Mouse (Mus musculus) small intestine, adult 2 months (tissue): ENCODE data around the gene Taar3.

Experiments
- CTCF ChIP-seq: fragments of 200-500 bp; IDR thresholded peaks from 2 replicates; pipeline ENCODE4 v1.5.1; 2012; ENCODE audit warnings: low read depth, mild to moderate bottlenecking, control low read depth, inconsistent platforms, low read length, moderate library complexity, mixed read lengths; ENCODE audit not compliant: insufficient replicate concordance, insufficient read length; ENCODE audit errors: extremely low read depth
- POLR2A ChIP-seq: fragments of 200-500 bp; IDR thresholded peaks from 2 replicates; pipeline ENCODE4 v1.6.1; 2012; ENCODE audit warnings: low read depth, mild to moderate bottlenecking, control low read depth, inconsistent platforms, low read length, moderate library complexity

GRCm38 (mm10) chr10:23986419-23986818 is 37.1 kb downstream of the Taar3 start:
- no peak for TF ChIP-seq CTCF
- TF ChIP-seq POLR2A = no peak
